Mouse (Mus musculus): ENCODE measurements at regions not wholly inside any gene's neighbourhood (a gene's known extent, or its start where the extent isn't known, plus 50 kb on each side); places are given as distances from the start of the nearest gene placed in this dataset.
A peak's percentile ranks its signal among the peaks of the same experiment; 100 is the strongest.

DNA sequence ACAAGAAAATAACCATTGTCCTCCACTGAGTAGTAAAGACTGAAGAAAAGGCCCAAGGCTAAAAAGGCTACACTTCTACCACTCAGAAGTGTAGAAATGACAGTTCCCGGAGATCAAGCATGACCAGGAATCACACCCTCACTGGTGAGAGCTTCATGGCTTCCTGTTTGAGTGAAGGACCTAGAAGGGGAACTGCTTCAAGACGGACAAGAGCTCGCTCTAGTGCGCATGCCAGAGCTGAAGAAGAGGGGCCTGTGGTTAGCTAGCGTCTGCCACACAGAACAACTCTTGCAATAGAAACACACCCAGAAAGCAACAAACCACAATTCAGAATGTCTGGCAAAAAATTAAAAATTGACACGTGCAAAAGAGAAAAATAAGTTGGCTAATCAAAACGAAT lies 530.0 kb upstream of the Map3k7 start:
- no peaks in the 10 kb centered on the region for H3K36me3 ChIP-seq (ENCODE audit: control insufficient read depth, insufficient read depth, low read length)
- H3K27ac ChIP-seq (replicated peaks; ENCODE audit: insufficient read depth, low read depth, low read length), result no peak overlapping the region
- no peak overlapping the region for H3K9ac ChIP-seq (ENCODE audit: low read depth, low read length)
- TF ChIP-seq POLR2A (IDR thresholded peaks at IDR 0.05; ENCODE audit: extremely low read depth, insufficient read depth, low read length) (no peak), CTCF (IDR thresholded peaks at IDR 0.05; ENCODE audit: low read depth, low read length) (no peak)
- no peaks in the 10 kb centered on the region for H3K27me3 ChIP-seq (ENCODE audit: control insufficient read depth, insufficient read depth, low read length)
- H3K79me2 ChIP-seq (ENCODE audit: control insufficient read depth, insufficient read depth, low read length), result no peaks in the 10 kb centered on the region
- WGBS, result 80% methylated on average over 7 of the region's 7 CpGs
- no peak for DNase-seq (ENCODE audit: extremely low read depth, low read depth, low spot score)
- no peaks in the 10 kb centered on the region for H3K4me1 ChIP-seq (ENCODE audit: control insufficient read depth, insufficient read depth, low read length)
- H3K4me3 ChIP-seq (ENCODE audit: insufficient read depth, low read depth, low read length), result no peak overlapping the region

DNA sequence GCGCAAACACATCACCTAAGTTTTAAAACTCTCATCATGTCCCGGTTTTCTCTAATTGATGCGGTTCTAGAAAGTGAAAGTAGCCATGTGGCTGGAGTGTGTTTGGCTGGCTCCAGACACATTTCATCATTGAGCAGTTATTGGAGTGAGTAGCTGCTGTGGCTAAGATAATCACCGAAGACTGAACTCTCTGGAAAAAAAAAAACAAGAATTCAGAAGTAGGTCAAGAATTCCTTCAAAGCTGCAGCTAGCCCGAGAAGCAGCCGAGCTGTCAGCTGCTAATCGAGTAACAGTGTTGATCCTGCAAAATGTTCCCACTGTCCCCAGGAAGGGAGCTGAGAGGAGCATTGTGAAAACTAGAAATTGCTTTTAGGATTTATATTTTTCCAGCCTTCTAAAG lies 509.0 kb upstream of the Map3k7 start:
- H3K27ac ChIP-seq (replicated peaks; ENCODE audit: insufficient read depth, low read depth, low read length), result no peak overlapping the region
- WGBS, result 52% methylated on average over 7 of the region's 7 CpGs

DNA sequence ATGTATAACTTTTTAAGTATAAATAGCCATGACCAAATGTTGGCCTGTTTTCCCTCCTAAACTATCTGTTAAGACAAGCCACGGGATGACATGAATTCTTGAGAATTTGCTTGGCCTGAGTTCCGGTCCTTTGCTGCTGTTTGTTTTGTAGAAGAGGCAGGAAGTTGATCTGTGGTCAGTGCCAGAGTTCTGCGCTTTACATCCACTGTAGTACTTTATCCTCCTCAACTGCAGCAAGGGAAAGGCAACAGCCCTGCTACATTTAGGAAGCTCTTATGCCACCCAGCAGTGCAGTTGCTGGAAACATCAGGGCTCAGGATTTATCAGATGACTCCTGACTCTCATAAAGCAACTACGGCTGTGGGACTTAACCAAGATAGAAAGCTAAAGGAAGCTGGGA lies 508.4 kb upstream of the Map3k7 start:
- H3K4me3 ChIP-seq (ENCODE audit: insufficient read depth, low read depth, low read length), result 0 out of 2 replicates have a peak overlapping the region, but pooled peaks have one; percentile 11
- 44% methylated on average over 4 of the region's 4 CpGs for WGBS
- peak; percentile 37 for DNase-seq (ENCODE audit: extremely low read depth, low read depth, low spot score)

More for the DNA sequence above, 509.0 kb upstream of the Map3k7 start:
- H3K27me3 ChIP-seq (ENCODE audit: control insufficient read depth, insufficient read depth, low read length), result no peaks in the 10 kb centered on the region
- no peaks in the 10 kb centered on the region for H3K36me3 ChIP-seq (ENCODE audit: control insufficient read depth, insufficient read depth, low read length)
- H3K4me3 ChIP-seq (ENCODE audit: insufficient read depth, low read depth, low read length), result no peak overlapping the region
- DNase-seq (ENCODE audit: extremely low read depth, low read depth, low spot score), result peak; percentile 18
- H3K9ac ChIP-seq (ENCODE audit: low read depth, low read length), result no peak overlapping the region
- no peak for TF ChIP-seq POLR2A (IDR thresholded peaks at IDR 0.05; ENCODE audit: extremely low read depth, insufficient read depth, low read length)
- TF ChIP-seq CTCF (IDR thresholded peaks at IDR 0.05; ENCODE audit: low read depth, low read length), result no peak
- H3K79me2 ChIP-seq (ENCODE audit: control insufficient read depth, insufficient read depth, low read length), result no peaks in the 10 kb centered on the region
- H3K4me1 ChIP-seq (ENCODE audit: control insufficient read depth, insufficient read depth, low read length), result no peaks in the 10 kb centered on the region

DNA sequence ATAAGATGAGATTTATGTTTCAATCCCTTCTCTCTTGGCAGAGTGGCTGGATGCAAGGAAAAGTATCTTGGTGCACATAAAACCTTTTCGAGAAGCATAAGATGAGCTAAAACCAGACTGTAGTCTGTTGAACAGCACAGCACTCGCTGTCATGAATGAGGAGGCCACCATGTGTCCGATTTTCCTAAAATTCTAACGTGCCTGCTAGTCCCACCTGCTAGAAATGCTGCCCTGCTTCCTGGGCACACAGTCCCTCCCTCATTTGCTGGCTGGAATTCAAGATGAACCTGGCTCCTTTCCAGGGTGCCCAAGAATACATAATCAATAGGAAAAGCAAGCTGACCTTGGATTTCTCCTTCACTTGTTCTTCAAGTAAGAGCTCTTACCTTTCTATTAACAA lies 501.4 kb upstream of the Map3k7 start:
- no peak for TF ChIP-seq CTCF (IDR thresholded peaks at IDR 0.05; ENCODE audit: low read depth, low read length)
- no peak for TF ChIP-seq POLR2A (IDR thresholded peaks at IDR 0.05; ENCODE audit: extremely low read depth, insufficient read depth, low read length)
- H3K4me3 ChIP-seq (ENCODE audit: insufficient read depth, low read depth, low read length), result no peak overlapping the region

More for the DNA sequence above, 508.4 kb upstream of the Map3k7 start:
- no peaks in the 10 kb centered on the region for H3K4me1 ChIP-seq (ENCODE audit: control insufficient read depth, insufficient read depth, low read length)
- peak overlapping the region; percentile 31 for H3K27ac ChIP-seq (replicated peaks; ENCODE audit: insufficient read depth, low read depth, low read length)
- no peaks in the 10 kb centered on the region for H3K36me3 ChIP-seq (ENCODE audit: control insufficient read depth, insufficient read depth, low read length)
- no peaks in the 10 kb centered on the region for H3K79me2 ChIP-seq (ENCODE audit: control insufficient read depth, insufficient read depth, low read length)
- peak overlapping the region; percentile 17; the same call in 1 of the 2 replicates for H3K9ac ChIP-seq (ENCODE audit: low read depth, low read length)
- TF ChIP-seq POLR2A (IDR thresholded peaks at IDR 0.05; ENCODE audit: extremely low read depth, insufficient read depth, low read length), result no peak
- no peak for TF ChIP-seq CTCF (IDR thresholded peaks at IDR 0.05; ENCODE audit: low read depth, low read length)
- H3K27me3 ChIP-seq (ENCODE audit: control insufficient read depth, insufficient read depth, low read length), result no peaks in the 10 kb centered on the region

DNA sequence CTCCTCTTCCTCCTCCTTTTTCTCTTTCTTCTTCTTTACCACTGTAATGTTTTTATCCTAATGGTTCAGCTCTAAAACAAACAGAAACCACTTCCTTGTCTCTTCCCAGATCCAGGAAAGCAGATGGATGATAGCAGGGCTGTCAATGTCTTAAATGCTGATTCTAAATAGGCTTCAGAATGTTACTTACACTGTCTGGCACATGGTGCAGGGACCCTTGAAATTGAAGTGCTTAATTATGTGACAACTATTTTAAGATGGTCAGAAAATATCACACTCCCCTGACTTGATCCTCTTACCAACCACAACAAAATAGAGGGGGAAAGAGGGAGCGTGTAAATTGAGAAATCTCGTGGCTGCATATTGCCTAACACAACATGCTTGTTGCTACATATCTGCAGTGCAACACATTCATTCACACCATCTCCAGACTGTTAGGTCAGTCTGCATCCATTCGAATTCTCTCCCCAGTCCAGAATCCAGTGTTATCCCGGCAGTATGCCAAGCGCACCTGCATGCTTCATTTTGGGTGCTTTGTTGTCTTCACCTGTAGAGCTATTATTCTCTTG lies 500.7 kb upstream of the Map3k7 start:
- H3K79me2 ChIP-seq (ENCODE audit: control insufficient read depth, insufficient read depth, low read length), result no peaks in the 10 kb centered on the region
- DNase-seq (ENCODE audit: extremely low read depth, low read depth, low spot score), result no peak
- H3K4me1 ChIP-seq (ENCODE audit: control insufficient read depth, insufficient read depth, low read length), result no peaks in the 10 kb centered on the region
- 78% methylated on average over 5 of the region's 5 CpGs for WGBS
- no peaks in the 10 kb centered on the region for H3K27me3 ChIP-seq (ENCODE audit: control insufficient read depth, insufficient read depth, low read length)
- H3K4me3 ChIP-seq (ENCODE audit: insufficient read depth, low read depth, low read length), result no peak overlapping the region
- no peak overlapping the region for H3K9ac ChIP-seq (ENCODE audit: low read depth, low read length)
- TF ChIP-seq CTCF (IDR thresholded peaks at IDR 0.05; ENCODE audit: low read depth, low read length) (no peak), POLR2A (IDR thresholded peaks at IDR 0.05; ENCODE audit: extremely low read depth, insufficient read depth, low read length) (no peak)
- no peak overlapping the region for H3K27ac ChIP-seq (replicated peaks; ENCODE audit: insufficient read depth, low read depth, low read length)
- H3K36me3 ChIP-seq (ENCODE audit: control insufficient read depth, insufficient read depth, low read length), result no peaks in the 10 kb centered on the region

More for the DNA sequence above, 501.4 kb upstream of the Map3k7 start:
- Histone ChIP-seq H3K4me1 (ENCODE audit: control insufficient read depth, insufficient read depth, low read length) (no peaks in the 10 kb centered on the region), H3K27ac (replicated peaks; ENCODE audit: insufficient read depth, low read depth, low read length) (no peak overlapping the region), H3K36me3 (ENCODE audit: control insufficient read depth, insufficient read depth, low read length) (no peaks in the 10 kb centered on the region), H3K79me2 (ENCODE audit: control insufficient read depth, insufficient read depth, low read length) (no peaks in the 10 kb centered on the region), H3K27me3 (ENCODE audit: control insufficient read depth, insufficient read depth, low read length) (no peaks in the 10 kb centered on the region), H3K9ac (ENCODE audit: low read depth, low read length) (no peak overlapping the region)
- no peak for DNase-seq (ENCODE audit: extremely low read depth, low read depth, low spot score)
- WGBS, result 73% methylated on average over 4 of the region's 4 CpGs

DNA sequence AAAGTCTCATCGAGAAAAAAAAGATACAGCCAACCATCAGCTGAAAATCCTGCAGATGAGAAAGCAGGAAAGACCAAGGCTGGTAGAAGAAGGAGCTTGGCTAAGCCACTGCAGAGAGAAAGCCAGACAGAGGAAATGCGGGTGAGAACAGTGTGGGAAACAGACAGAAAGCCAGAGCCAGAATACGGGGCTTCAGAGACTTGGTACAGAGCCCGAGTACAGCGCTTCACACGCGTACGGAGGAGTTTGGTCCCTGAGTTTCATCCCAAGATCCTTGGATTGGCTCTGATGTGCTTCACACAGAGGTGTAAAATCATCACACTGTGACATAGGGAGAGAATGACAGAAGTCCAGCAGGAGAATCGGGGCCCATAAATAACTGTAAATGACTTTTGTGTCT lies 495.6 kb upstream of the Map3k7 start:
- Histone ChIP-seq H3K4me1 (ENCODE audit: control insufficient read depth, insufficient read depth, low read length) (no peaks in the 10 kb centered on the region), H3K36me3 (ENCODE audit: control insufficient read depth, insufficient read depth, low read length) (no peaks in the 10 kb centered on the region), H3K27ac (replicated peaks; ENCODE audit: insufficient read depth, low read depth, low read length) (no peak overlapping the region), H3K4me3 (ENCODE audit: insufficient read depth, low read depth, low read length) (no peak overlapping the region), H3K27me3 (ENCODE audit: control insufficient read depth, insufficient read depth, low read length) (no peaks in the 10 kb centered on the region), H3K79me2 (ENCODE audit: control insufficient read depth, insufficient read depth, low read length) (no peaks in the 10 kb centered on the region), H3K9ac (ENCODE audit: low read depth, low read length) (no peak overlapping the region)
- no peak for DNase-seq (ENCODE audit: extremely low read depth, low read depth, low spot score)
- no peak for TF ChIP-seq POLR2A (IDR thresholded peaks at IDR 0.05; ENCODE audit: extremely low read depth, insufficient read depth, low read length)
- no peak for TF ChIP-seq CTCF (IDR thresholded peaks at IDR 0.05; ENCODE audit: low read depth, low read length)
- 86% methylated on average over 9 of the region's 9 CpGs for WGBS
